Mouse (Mus musculus) lung, adult 2 months (tissue): Measurements from ENCODE around the gene Arhgap25.

Source experiments
- CTCF ChIP-seq: fragments of 200-500 bp; IDR thresholded peaks from 2 replicates; pipeline ENCODE4 v1.5.1; 2011; ENCODE audit warnings: mild to moderate bottlenecking, low read length, control low read depth; ENCODE audit not compliant: insufficient read depth
- POLR2A ChIP-seq: fragments of 200-500 bp; IDR thresholded peaks from 2 replicates; pipeline ENCODE4 v1.6.1; 2011; ENCODE audit warnings: low read depth, mild to moderate bottlenecking, control low read depth, low read length, borderline replicate concordance; ENCODE audit errors: extremely low read depth

DNA sequence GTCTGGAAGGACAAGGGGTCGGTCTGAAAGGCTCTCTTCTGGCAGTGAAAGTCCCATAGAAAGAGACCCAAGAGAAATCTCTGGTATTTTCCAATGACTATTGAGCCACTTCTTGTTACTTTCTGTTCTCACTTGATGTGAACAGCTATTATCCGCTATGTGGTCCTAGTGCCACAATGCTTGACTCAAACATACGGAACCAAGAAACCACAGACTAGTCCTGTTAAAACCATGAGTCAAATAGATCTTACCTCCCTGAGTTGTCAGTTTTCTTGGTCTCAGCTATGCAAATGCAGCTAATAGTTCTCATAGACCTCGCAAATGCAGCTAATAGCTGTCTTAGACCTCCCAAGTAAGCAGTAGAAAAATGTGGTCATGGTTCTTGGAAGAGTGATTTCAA is 85.8 kb downstream of the Arhgap25 start:
- TF ChIP-seq CTCF (no peak), POLR2A (no peak)
